Mouse (Mus musculus): ENCODE measurements around the gene Cenpt. TPM values are rescaled to one million over a fixed set of nuclear protein-coding genes. Genes with fewer than 3 reads are reported as not detected.

The Cenpt gene
- polyA plus RNA-seq, 1 experiment, result 27.8 TPM

- no peak for DNase-seq
- Histone ChIP-seq H3K27ac (ENCODE audit: insufficient read depth, low read length) (no peak overlapping the region), H3K4me1 (ENCODE audit: control insufficient read depth, insufficient read depth, low read length) (peaks cover 9% of the 10 kb centered on the region; the same call in 1 of the 2 replicates), H3K4me3 (replicated peaks; ENCODE audit: insufficient read depth, low read depth, low read length) (no peak overlapping the region), H3K27me3 (ENCODE audit: control insufficient read depth, insufficient read depth, low read length) (no peaks in the 10 kb centered on the region)
- WGBS, result 70% methylated on average over 5 of the region's 5 CpGs
- TF ChIP-seq POLR2A (IDR thresholded peaks at IDR 0.05; ENCODE audit: borderline replicate concordance, insufficient read depth, low read length), result no peak
- TF ChIP-seq CTCF (IDR thresholded peaks at IDR 0.05; ENCODE audit: borderline replicate concordance, insufficient read depth, low read depth, low read length), result no peak
These were observed 6.2 kb upstream of the Cenpt start for GRCm38 (mm10) chr8:105859314-105859713.

- 80% methylated on average over 5 of the region's 5 CpGs for WGBS
- TF ChIP-seq CTCF (IDR thresholded peaks at IDR 0.05; ENCODE audit: borderline replicate concordance, insufficient read depth, low read depth, low read length), result no peak
- TF ChIP-seq POLR2A (IDR thresholded peaks at IDR 0.05; ENCODE audit: borderline replicate concordance, insufficient read depth, low read length), result no peak
- no peak overlapping the region for H3K27ac ChIP-seq (ENCODE audit: insufficient read depth, low read length)
- H3K27me3 ChIP-seq (ENCODE audit: control insufficient read depth, insufficient read depth, low read length), result no peaks in the 10 kb centered on the region
- DNase-seq, result no peak
- H3K4me3 ChIP-seq (replicated peaks; ENCODE audit: insufficient read depth, low read depth, low read length), result no peak overlapping the region
- H3K4me1 ChIP-seq (ENCODE audit: control insufficient read depth, insufficient read depth, low read length), result peaks cover 9% of the 10 kb centered on the region; the same call in 1 of the 2 replicates
These were observed 5.4 kb upstream of the Cenpt start for GRCm38 (mm10) chr8:105858495-105858894.

- H3K4me1 ChIP-seq (ENCODE audit: control insufficient read depth, insufficient read depth, low read length), result no peaks in the 10 kb centered on the region; the same call in 1 of the 2 replicates
- peak overlapping the region; percentile 49 for H3K27ac ChIP-seq (ENCODE audit: insufficient read depth, low read length)
- TF ChIP-seq POLR2A (IDR thresholded peaks at IDR 0.05; ENCODE audit: borderline replicate concordance, insufficient read depth, low read length) (no peak), CTCF (IDR thresholded peaks at IDR 0.05; ENCODE audit: borderline replicate concordance, insufficient read depth, low read depth, low read length) (no peak)
- peak in 1 of 2 experiments; percentile 50 for DNase-seq
- H3K4me3 ChIP-seq (replicated peaks; ENCODE audit: insufficient read depth, low read depth, low read length), result peak overlapping the region; percentile 99
- no peaks in the 10 kb centered on the region for H3K27me3 ChIP-seq (ENCODE audit: control insufficient read depth, insufficient read depth, low read length)
- 5% methylated on average over 15 of the region's 15 CpGs for WGBS
These were observed 3.2 kb upstream of the Cenpt start for GRCm38 (mm10) chr8:105856168-105856835.

- Histone ChIP-seq H3K27ac (ENCODE audit: insufficient read depth, low read length) (peak overlapping the region; percentile 49), H3K27me3 (ENCODE audit: control insufficient read depth, insufficient read depth, low read length) (no peaks in the 10 kb centered on the region), H3K4me3 (replicated peaks; ENCODE audit: insufficient read depth, low read depth, low read length) (peak overlapping the region; percentile 99), H3K4me1 (ENCODE audit: control insufficient read depth, insufficient read depth, low read length) (no peaks in the 10 kb centered on the region; the same call in 1 of the 2 replicates)
- TF ChIP-seq CTCF (IDR thresholded peaks at IDR 0.05; ENCODE audit: borderline replicate concordance, insufficient read depth, low read depth, low read length) (no peak), POLR2A (IDR thresholded peaks at IDR 0.05; ENCODE audit: borderline replicate concordance, insufficient read depth, low read length) (no peak)
- under 1% methylated on average over 71 of the region's 71 CpGs for WGBS
- DNase-seq, result peak in 1 of 2 experiments; percentile 58
These were observed 2.4 kb upstream of the Cenpt start for GRCm38 (mm10) chr8:105855248-105856167.

- Histone ChIP-seq H3K27me3 (ENCODE audit: control insufficient read depth, insufficient read depth, low read length) (no peaks in the 10 kb centered on the region), H3K4me3 (replicated peaks; ENCODE audit: insufficient read depth, low read depth, low read length) (peak within 1 kb of the TSS; percentile 99), H3K27ac (ENCODE audit: insufficient read depth, low read length) (peak within 1 kb of the TSS; percentile 93), H3K4me1 (ENCODE audit: control insufficient read depth, insufficient read depth, low read length) (no peaks in the 10 kb centered on the region; the same call in 1 of the 2 replicates)
- DNase-seq, result peak; percentile 90 to 94
- TF ChIP-seq CTCF (IDR thresholded peaks at IDR 0.05; ENCODE audit: borderline replicate concordance, insufficient read depth, low read depth, low read length) (peak; percentile 83), POLR2A (IDR thresholded peaks at IDR 0.05; ENCODE audit: borderline replicate concordance, insufficient read depth, low read length) (no peak)
- under 1% methylated on average over 43 of the region's 43 CpGs for WGBS
These were observed 1.7 kb upstream of the Cenpt start, which contains the start of gene Thap11 for GRCm38 (mm10) chr8:105854715-105855216. Gene Thap11, plus strand, starts transcription at chr8:105855132.

- H3K27ac ChIP-seq (ENCODE audit: insufficient read depth, low read length), result no peak overlapping the region
- no peaks in the 10 kb centered on the region; the same call in 1 of the 2 replicates for H3K4me1 ChIP-seq (ENCODE audit: control insufficient read depth, insufficient read depth, low read length)
- H3K4me3 ChIP-seq (replicated peaks; ENCODE audit: insufficient read depth, low read depth, low read length), result no peak overlapping the region
- DNase-seq, result no peak
- H3K27me3 ChIP-seq (ENCODE audit: control insufficient read depth, insufficient read depth, low read length), result no peaks in the 10 kb centered on the region
- 32% methylated on average over 8 of the region's 8 CpGs for WGBS
- TF ChIP-seq POLR2A (IDR thresholded peaks at IDR 0.05; ENCODE audit: borderline replicate concordance, insufficient read depth, low read length), result no peak
These were observed 1.2 kb upstream of the Cenpt start for GRCm38 (mm10) chr8:105854303-105854702.

GRCm38 (mm10) chr8:105852146-105852729 is 840 bp downstream of the Cenpt start:
- no peaks in the 10 kb centered on the region for H3K27me3 ChIP-seq (ENCODE audit: control insufficient read depth, insufficient read depth, low read length)
- peak in 1 of 2 experiments; percentile 32 for DNase-seq
- no peaks in the 10 kb centered on the region for H3K4me1 ChIP-seq (ENCODE audit: control insufficient read depth, insufficient read depth, low read length)
- H3K4me3 ChIP-seq (replicated peaks; ENCODE audit: insufficient read depth, low read depth, low read length), result peak overlapping the region; percentile 69
- H3K27ac ChIP-seq (ENCODE audit: insufficient read depth, low read length), result no peak overlapping the region
- WGBS, result 81% methylated on average over 12 of the region's 12 CpGs
- TF ChIP-seq POLR2A (IDR thresholded peaks at IDR 0.05; ENCODE audit: borderline replicate concordance, insufficient read depth, low read length), result no peak
- TF ChIP-seq CTCF (IDR thresholded peaks at IDR 0.05; ENCODE audit: borderline replicate concordance, insufficient read depth, low read depth, low read length), result no peak

Measured in cerebellum, adult 2 months (tissue).